Mouse (Mus musculus) bone marrow macrophage, adult 2 months (primary cell): ENCODE measurements at regions not wholly inside any gene's neighbourhood (a gene's known extent, or its start where the extent isn't known, plus 50 kb on each side); places are given as distances from the start of the nearest gene placed in this dataset.

Source experiments
- CTCF ChIP-seq: IDR thresholded peaks from 2 replicates; pipeline ENCODE4 v1.5.1; 2012; ENCODE audit warnings: low read depth, mild to moderate bottlenecking, low read length, moderate library complexity
- POLR2A ChIP-seq: IDR thresholded peaks from 2 replicates; pipeline ENCODE4 v1.6.1; 2012; ENCODE audit warnings: mild to moderate bottlenecking, low read depth, low read length, borderline replicate concordance

GRCm38 (mm10) chr5:4582702-4583475 lies 174.9 kb downstream of the Fzd1 start:
- TF ChIP-seq CTCF (no peak), POLR2A (no peak)
